Mouse (Mus musculus) embryonic facial prominence, embryonic 15.5 days (tissue): Measurements from ENCODE around the gene Ldlrad3. TPM values are rescaled to one million over a fixed set of nuclear protein-coding genes. Genes with fewer than 3 reads are reported as not detected.

Experiments
- ATAC-seq: fragments of 200-750 bp; cut with Nextera tagmentation; 2 replicates; pipeline ENCODE4 v1.8.0; 2017; ENCODE audit warnings: low read depth, moderate TSS enrichment; ENCODE audit not compliant: insufficient number of reproducible peaks, low FRiP score, low TSS enrichment
- H3K27ac ChIP-seq: fragments of 300-500 bp; sonication (generic); replicated peaks from 2 replicates; pipeline ENCODE4 v1.5.1; 2015; ENCODE audit warnings: mild to moderate bottlenecking, inconsistent platforms
- H3K27me3 ChIP-seq: fragments of 300-500 bp; sonication (generic); 2 replicates; pipeline ENCODE4 v1.6.1; 2015; ENCODE audit warnings: inconsistent platforms
- H3K36me3 ChIP-seq: fragments of 300-500 bp; sonication (generic); 2 replicates; pipeline ENCODE4 v1.6.1; 2015; ENCODE audit warnings: mild to moderate bottlenecking, inconsistent platforms
- H3K4me1 ChIP-seq: fragments of 300-500 bp; sonication (generic); 2 replicates; pipeline ENCODE4 v1.6.1; 2015; ENCODE audit warnings: inconsistent platforms
- H3K4me2 ChIP-seq: fragments of 300-500 bp; sonication (generic); replicated peaks from 2 replicates; pipeline ENCODE4 v1.6.1; 2015; ENCODE audit warnings: mild to moderate bottlenecking, inconsistent platforms
- H3K4me3 ChIP-seq: fragments of 300-500 bp; sonication (generic); replicated peaks from 2 replicates; pipeline ENCODE4 v1.5.1; 2015; ENCODE audit warnings: mild to moderate bottlenecking, inconsistent platforms
- H3K9ac ChIP-seq: fragments of 300-500 bp; sonication (generic); 2 replicates; pipeline ENCODE4 v1.6.1; 2015; ENCODE audit warnings: inconsistent platforms
- H3K9me3 ChIP-seq: fragments of 300-500 bp; sonication (generic); replicated peaks from 2 replicates; pipeline ENCODE4 v1.6.1; 2016; ENCODE audit warnings: inconsistent platforms
- WGBS: fragments of 180-500 bp; shearing (Covaris S2); methylation state at CpG from one replicate; pipeline ENCODE4 v1.1.7; 2015; 5-methylcytosine and 5-hydroxymethylcytosine counted together
- polyA plus RNA-seq: library from polyadenylated mRNA; unstranded; fragments of >200 nt; fragmentation: Nextera tagmentation; extraction: Ambion mirVana; gene quantifications from 2 replicates; pipeline ENCODE4 v1.2.1, GENCODE M21; 2015

Gene Ldlrad3
- polyA plus RNA-seq, 1 experiment from 2014 or later = 59.9 TPM

DNA sequence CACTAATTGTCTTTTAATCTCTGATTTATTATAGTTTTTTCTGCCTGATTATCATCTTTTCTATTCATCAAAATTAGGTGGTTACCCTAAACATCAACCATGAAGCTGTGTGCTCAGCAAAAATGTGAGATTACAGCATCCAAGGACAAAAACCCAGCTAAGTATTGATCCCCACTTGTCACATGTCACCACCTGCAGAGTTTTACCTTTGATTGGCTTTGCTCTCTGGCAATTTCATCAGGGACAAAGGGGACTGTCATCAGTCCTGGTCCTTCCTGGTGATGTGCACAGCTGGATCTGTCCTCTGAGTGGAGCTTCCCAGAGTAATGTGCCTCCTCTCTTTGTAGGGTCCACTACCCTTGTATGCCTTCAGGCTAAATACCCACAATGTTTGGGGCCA lies 17.3 kb upstream of the Ldlrad3 start:
- Histone ChIP-seq H3K4me3 (no peak overlapping the region), H3K36me3 (no peaks in the 10 kb centered on the region), H3K4me1 (peaks cover 13% of the 10 kb centered on the region), H3K27ac (no peak overlapping the region), H3K9me3 (no peaks in the 10 kb centered on the region), H3K9ac (no peak overlapping the region), H3K27me3 (no peaks in the 10 kb centered on the region), H3K4me2 (no peak overlapping the region)
- no peak for ATAC-seq

GRCm38 (mm10) chr2:102202211-102202770 lies 16.1 kb upstream of the Ldlrad3 start:
- no peaks in the 10 kb centered on the region for H3K9me3 ChIP-seq
- 61% methylated on average over 2 of the region's 2 CpGs for WGBS
- no peaks in the 10 kb centered on the region for H3K27me3 ChIP-seq
- H3K4me1 ChIP-seq = peaks cover 13% of the 10 kb centered on the region
- H3K4me3 ChIP-seq = no peak overlapping the region
- H3K9ac ChIP-seq = no peak overlapping the region
- no peaks in the 10 kb centered on the region for H3K36me3 ChIP-seq
- H3K4me2 ChIP-seq = no peak overlapping the region
- ATAC-seq = no peak
- H3K27ac ChIP-seq = no peak overlapping the region

DNA sequence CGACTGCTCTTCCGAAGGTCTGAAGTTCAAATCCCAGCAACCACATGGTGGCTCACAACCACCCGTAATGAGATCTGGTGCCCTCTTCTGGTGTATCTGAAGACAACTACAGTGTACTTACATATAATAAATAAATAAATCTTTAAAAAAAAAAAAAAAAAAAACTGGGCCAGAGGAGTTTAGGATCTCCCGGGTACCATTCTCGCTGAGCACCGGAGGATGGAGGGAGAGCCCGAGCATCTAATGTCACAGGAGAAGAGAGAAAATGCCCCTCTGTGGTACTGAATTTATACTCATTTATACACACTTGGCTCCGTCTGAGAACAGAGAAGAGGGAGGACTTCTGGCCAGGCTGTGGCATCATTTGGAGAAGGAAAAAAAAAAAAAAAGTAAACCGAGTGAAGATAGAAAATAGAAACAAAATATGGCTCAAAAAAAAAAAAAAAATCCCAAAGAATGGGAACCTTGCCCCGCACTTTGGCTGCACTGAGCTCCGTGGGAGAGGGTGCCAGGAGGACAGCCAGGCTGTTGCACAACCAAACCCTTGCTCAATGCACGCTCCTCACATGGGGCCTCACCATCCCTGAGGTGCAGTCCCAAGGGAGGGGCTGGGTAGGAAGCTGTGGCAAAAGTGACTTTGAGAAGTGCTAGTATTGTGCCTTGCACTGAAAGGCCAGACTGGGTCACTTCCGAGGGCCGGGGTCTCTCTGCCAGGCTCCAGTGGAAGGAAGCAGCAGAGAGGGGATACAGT lies 15.2 kb upstream of the Ldlrad3 start:
- ATAC-seq = no peak
- no peak overlapping the region for H3K4me2 ChIP-seq
- H3K9ac ChIP-seq = no peak overlapping the region
- no peaks in the 10 kb centered on the region for H3K27me3 ChIP-seq
- H3K4me3 ChIP-seq = no peak overlapping the region
- no peaks in the 10 kb centered on the region for H3K9me3 ChIP-seq
- 67% methylated on average over 14 of the region's 14 CpGs for WGBS
- H3K36me3 ChIP-seq = no peaks in the 10 kb centered on the region
- 0 out of 2 replicates have a peak overlapping the region, but pooled peaks have one; percentile 28 for H3K27ac ChIP-seq
- H3K4me1 ChIP-seq = peaks cover 13% of the 10 kb centered on the region

GRCm38 (mm10) chr2:102197332-102197731 lies 11.1 kb upstream of the Ldlrad3 start:
- ATAC-seq = no peak
- no peak overlapping the region for H3K4me2 ChIP-seq
- no peak overlapping the region for H3K4me3 ChIP-seq
- WGBS = 73% methylated on average over 1 of the region's 1 CpGs
- no peaks in the 10 kb centered on the region for H3K27me3 ChIP-seq
- peaks cover 4% of the 10 kb centered on the region for H3K4me1 ChIP-seq
- H3K36me3 ChIP-seq = no peaks in the 10 kb centered on the region
- H3K9me3 ChIP-seq = no peaks in the 10 kb centered on the region
- no peak overlapping the region for H3K27ac ChIP-seq
- H3K9ac ChIP-seq = no peak overlapping the region

- no peak for ATAC-seq
- no peak overlapping the region for H3K4me2 ChIP-seq
- WGBS = 53% methylated on average over 8 of the region's 8 CpGs
Measured at GRCm38 (mm10) chr2:102196709-102197108, 10.5 kb upstream of the Ldlrad3 start.

GRCm38 (mm10) chr2:102195494-102195893 lies 9.3 kb upstream of the Ldlrad3 start:
- ATAC-seq = no peak
- WGBS = 76% methylated on average over 4 of the region's 4 CpGs
- no peak overlapping the region for H3K4me2 ChIP-seq
- H3K4me3 ChIP-seq = no peak overlapping the region
- no peak overlapping the region for H3K9ac ChIP-seq
- H3K36me3 ChIP-seq = no peaks in the 10 kb centered on the region
- H3K27ac ChIP-seq = no peak overlapping the region
- H3K9me3 ChIP-seq = no peaks in the 10 kb centered on the region
- no peaks in the 10 kb centered on the region for H3K27me3 ChIP-seq
- no peaks in the 10 kb centered on the region; the same call in 1 of the 2 replicates for H3K4me1 ChIP-seq

More at GRCm38 (mm10) chr2:102196709-102197108, 10.5 kb upstream of the Ldlrad3 start:
- Histone ChIP-seq H3K9me3 (no peaks in the 10 kb centered on the region), H3K27ac (no peak overlapping the region), H3K9ac (no peak overlapping the region), H3K36me3 (no peaks in the 10 kb centered on the region), H3K4me1 (peaks cover 3% of the 10 kb centered on the region), H3K4me3 (no peak overlapping the region), H3K27me3 (no peaks in the 10 kb centered on the region)

GRCm38 (mm10) chr2:102194247-102194646 lies 8.1 kb upstream of the Ldlrad3 start:
- Histone ChIP-seq H3K4me2 (no peak overlapping the region), H3K9me3 (no peaks in the 10 kb centered on the region), H3K4me1 (no peaks in the 10 kb centered on the region; the same call in 1 of the 2 replicates), H3K27ac (no peak overlapping the region), H3K4me3 (no peak overlapping the region), H3K27me3 (no peaks in the 10 kb centered on the region), H3K36me3 (no peaks in the 10 kb centered on the region), H3K9ac (no peak overlapping the region)
- WGBS = 74% methylated on average over 4 of the region's 4 CpGs
- ATAC-seq = no peak

GRCm38 (mm10) chr2:102192943-102193820 lies 7.0 kb upstream of the Ldlrad3 start:
- Histone ChIP-seq H3K9ac (no peak overlapping the region), H3K4me3 (no peak overlapping the region), H3K4me1 (no peaks in the 10 kb centered on the region; the same call in 1 of the 2 replicates), H3K36me3 (no peaks in the 10 kb centered on the region), H3K27ac (no peak overlapping the region), H3K27me3 (no peaks in the 10 kb centered on the region), H3K4me2 (no peak overlapping the region), H3K9me3 (no peaks in the 10 kb centered on the region)
- whole genome bisulfite sequencing = 85% methylated on average over 16 of the region's 16 CpGs
- ATAC-seq = no peak

DNA sequence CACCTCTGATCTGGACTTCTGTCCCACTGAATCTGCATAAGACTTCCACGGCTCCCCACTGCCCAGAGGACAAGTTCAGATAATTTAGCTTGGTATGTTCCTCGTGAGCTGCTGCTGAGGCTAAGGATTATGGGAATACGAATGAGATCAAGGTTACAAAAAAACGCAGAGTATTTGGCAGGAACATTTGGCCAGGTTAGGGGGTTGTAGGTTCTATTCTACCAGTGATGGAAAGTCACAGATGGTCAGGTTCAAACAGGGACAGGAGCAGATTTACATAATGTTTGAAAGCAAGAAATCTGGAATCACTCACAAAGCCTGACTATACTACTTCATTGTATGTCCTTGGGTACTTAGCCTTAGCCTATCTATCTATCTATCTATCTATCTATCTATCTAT lies 5.6 kb upstream of the Ldlrad3 start:
- Histone ChIP-seq H3K27ac (no peak overlapping the region), H3K9me3 (no peaks in the 10 kb centered on the region), H3K4me2 (no peak overlapping the region), H3K36me3 (no peaks in the 10 kb centered on the region), H3K4me1 (peaks cover 2% of the 10 kb centered on the region), H3K27me3 (no peaks in the 10 kb centered on the region), H3K4me3 (no peak overlapping the region), H3K9ac (no peak overlapping the region)
- WGBS = 65% methylated on average over 4 of the region's 4 CpGs
- ATAC-seq = no peak

DNA sequence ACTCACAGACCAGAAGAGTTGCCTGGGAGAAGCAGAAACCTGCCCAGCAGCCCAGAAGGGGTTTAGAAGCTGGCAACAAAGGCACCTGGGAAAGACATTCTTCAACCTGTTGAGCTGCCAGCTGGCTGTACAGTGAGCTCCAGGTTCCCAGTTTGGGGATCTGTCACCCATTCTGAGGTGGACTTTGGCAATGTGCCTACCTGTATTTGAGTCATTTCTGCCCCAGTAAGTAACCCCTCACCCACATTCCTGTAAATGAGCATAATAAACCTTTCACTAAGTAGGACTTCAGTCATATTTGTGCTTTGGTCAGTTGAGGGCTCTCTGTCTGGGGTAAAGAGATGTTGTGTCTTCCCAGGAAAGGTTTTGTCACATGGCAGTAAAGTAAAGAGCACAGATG lies 4.8 kb upstream of the Ldlrad3 start:
- Histone ChIP-seq H3K27me3 (no peaks in the 10 kb centered on the region), H3K27ac (no peak overlapping the region), H3K36me3 (no peaks in the 10 kb centered on the region), H3K4me3 (no peak overlapping the region), H3K4me1 (peaks cover 7% of the 10 kb centered on the region), H3K9ac (no peak overlapping the region), H3K4me2 (no peak overlapping the region), H3K9me3 (no peaks in the 10 kb centered on the region)
- ATAC-seq = no peak
